Mouse (Mus musculus) liver, embryonic 14.5 days (tissue): ENCODE data around the gene Evx1.

Experiments used
- CTCF ChIP-seq: IDR thresholded peaks from 2 replicates; pipeline ENCODE4 v1.5.1; 2016; ENCODE audit warnings: antibody characterized with exemption, low read depth, control low read depth
- EP300 ChIP-seq: IDR thresholded peaks from 2 replicates; pipeline ENCODE4 v1.6.1; 2016; ENCODE audit warnings: antibody characterized with exemption, low read depth

GRCm38 (mm10) chr6:52294616-52295015, 18.7 kb upstream of the Evx1 start:
- TF ChIP-seq CTCF (no peak), EP300 (no peak)
